Mouse (Mus musculus) embryonic fibroblast, embryonic 13.5 days (primary cell): ENCODE measurements around the gene Pogz.

ENCODE experiments used
- CTCF ChIP-seq: IDR thresholded peaks from 2 replicates; pipeline ENCODE4 v1.5.1; 2011; ENCODE audit warnings: mild to moderate bottlenecking, control low read depth, low read length, moderate library complexity, borderline replicate concordance; ENCODE audit not compliant: insufficient read depth
- POLR2A ChIP-seq: IDR thresholded peaks from 2 replicates; pipeline ENCODE4 v1.6.1; 2011; ENCODE audit warnings: low read depth, mild to moderate bottlenecking, control low read depth, low read length, moderate library complexity

DNA sequence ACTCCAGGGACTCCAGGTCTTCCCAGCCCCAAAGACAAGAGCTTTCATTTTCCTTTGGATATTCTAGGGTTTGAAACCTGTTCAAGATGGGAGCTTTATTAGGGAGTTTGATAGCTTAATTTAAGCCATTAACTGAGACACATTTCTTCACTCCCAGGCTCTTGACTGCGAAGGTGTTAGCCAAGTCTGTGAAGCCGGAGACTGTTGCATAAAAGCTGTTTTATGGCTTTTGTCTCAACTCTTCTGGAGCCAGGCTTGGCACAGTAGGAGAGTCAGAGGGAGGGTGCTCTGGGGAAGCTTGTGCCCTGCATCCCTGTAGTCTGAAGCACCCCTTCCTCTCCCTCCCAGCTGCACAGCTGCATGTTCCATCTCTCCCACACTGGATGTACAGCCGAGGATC is 85.0 kb downstream of the Pogz start:
- TF ChIP-seq CTCF (no peak), POLR2A (no peak)
